Mouse (Mus musculus) stomach, embryonic 16.5 days (tissue): ENCODE data around the gene B4galnt4. TPM values are rescaled to one million over a fixed set of nuclear protein-coding genes. Genes with fewer than 3 reads are reported as not detected.
A peak's percentile ranks its signal among the peaks of the same experiment; 100 is the strongest.

ENCODE experiments used
- ATAC-seq: fragments of 200-750 bp; cut with Nextera tagmentation; 2 replicates; pipeline ENCODE4 v1.8.0; 2017; ENCODE audit warnings: moderate number of reproducible peaks, moderate TSS enrichment; ENCODE audit not compliant: insufficient read depth, low FRiP score
- H3K27ac ChIP-seq: fragments of 300-500 bp; sonication (generic); 2 replicates; pipeline ENCODE4 v1.5.1; 2014; ENCODE audit warnings: low read length
- H3K27me3 ChIP-seq: fragments of 300-500 bp; sonication (generic); 2 replicates; pipeline ENCODE4 v1.6.1; 2014; ENCODE audit warnings: low read length, control low read depth, mixed read lengths; ENCODE audit not compliant: control insufficient read depth, insufficient read depth
- H3K36me3 ChIP-seq: fragments of 300-500 bp; sonication (generic); 2 replicates; pipeline ENCODE4 v1.6.1; 2014; ENCODE audit warnings: low read length; ENCODE audit not compliant: control insufficient read depth, insufficient read depth
- H3K4me1 ChIP-seq: fragments of 300-500 bp; sonication (generic); 2 replicates; pipeline ENCODE4 v1.6.1; 2014; ENCODE audit warnings: low read length, control low read depth, mixed read lengths; ENCODE audit not compliant: control insufficient read depth, insufficient read depth
- H3K4me2 ChIP-seq: fragments of 300-500 bp; sonication (generic); 2 replicates; pipeline ENCODE4 v1.6.1; 2014; ENCODE audit warnings: low read depth, low read length, mixed read lengths
- H3K4me3 ChIP-seq: fragments of 300-500 bp; sonication (generic); replicated peaks from 2 replicates; pipeline ENCODE4 v1.5.1; 2014; ENCODE audit warnings: mild to moderate bottlenecking, low read length
- H3K9ac ChIP-seq: fragments of 300-500 bp; sonication (generic); 2 replicates; pipeline ENCODE4 v1.6.1; 2014; ENCODE audit warnings: low read length
- H3K9me3 ChIP-seq: fragments of 300-500 bp; sonication (generic); replicated peaks from 2 replicates; pipeline ENCODE4 v1.6.1; 2016; ENCODE audit warnings: low read length, control low read depth; ENCODE audit not compliant: control insufficient read depth
- WGBS: fragments of 180-500 bp; shearing (Covaris S2); extraction: QIAGEN DNeasy Blood & Tissue Kit; methylation state at CpG from one replicate; pipeline ENCODE4 v1.1.7; 2014; 5-methylcytosine and 5-hydroxymethylcytosine counted together
- polyA plus RNA-seq: library from polyadenylated mRNA; unstranded; fragments of >200 nt; fragmentation: Nextera tagmentation; extraction: Ambion mirVana; gene quantifications from 2 replicates; pipeline ENCODE4 v1.2.1, GENCODE M21; 2015

Gene B4galnt4
- polyA plus RNA-seq, 1 experiment from 2014 or later: 5.1 TPM

- Histone ChIP-seq H3K27ac (peak overlapping the region; percentile 91), H3K36me3 (0 out of 2 replicates have a peak, but pooled peaks cover 4% of the 10 kb centered on the region), H3K9me3 (no peaks in the 10 kb centered on the region), H3K4me3 (peak overlapping the region; percentile 51), H3K9ac (peak overlapping the region; percentile 78), H3K4me2 (peak overlapping the region; percentile 50), H3K27me3 (no peaks in the 10 kb centered on the region), H3K4me1 (no peaks in the 10 kb centered on the region)
- 25% methylated on average over 34 of the region's 34 CpGs for WGBS
- ATAC-seq: peak; percentile 82
Observed at GRCm38 (mm10) chr7:141079481-141080449, 18.9 kb downstream of the B4galnt4 start.

GRCm38 (mm10) chr7:141087894-141088293 is 27.0 kb downstream of the B4galnt4 start:
- no peaks in the 10 kb centered on the region for H3K9me3 ChIP-seq
- peak overlapping the region; percentile 20; the same call in 1 of the 2 replicates for H3K9ac ChIP-seq
- no peak overlapping the region for H3K27ac ChIP-seq
- peaks cover 6% of the 10 kb centered on the region; the same call in 1 of the 2 replicates for H3K27me3 ChIP-seq
- WGBS: 26% methylated on average over 8 of the region's 8 CpGs
- H3K36me3 ChIP-seq: 0 out of 2 replicates have a peak, but pooled peaks cover 4% of the 10 kb centered on the region
- H3K4me1 ChIP-seq: peaks cover 9% of the 10 kb centered on the region
- H3K4me2 ChIP-seq: no peak overlapping the region
- no peak for ATAC-seq
- H3K4me3 ChIP-seq: no peak overlapping the region

DNA sequence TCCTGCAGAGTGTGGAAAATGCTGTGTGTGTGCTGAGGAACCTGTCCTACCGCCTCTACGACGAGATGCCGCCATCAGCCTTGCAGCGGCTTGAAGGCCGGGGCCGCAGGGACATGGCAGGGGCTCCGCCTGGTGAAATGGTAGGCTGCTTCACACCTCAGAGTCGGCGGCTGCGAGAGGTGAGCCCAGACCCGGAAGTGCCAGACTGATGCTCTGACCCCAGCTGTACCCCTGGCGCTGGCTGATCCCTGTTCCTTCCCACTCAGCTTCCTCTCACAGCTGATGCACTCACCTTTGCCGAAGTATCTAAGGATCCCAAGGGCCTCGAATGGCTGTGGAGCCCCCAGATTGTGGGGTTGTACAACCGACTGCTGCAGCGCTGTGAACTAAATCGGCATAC is 27.6 kb downstream of the B4galnt4 start:
- 12% methylated on average over 18 of the region's 18 CpGs for WGBS
- no peak for ATAC-seq
- H3K4me1 ChIP-seq: peaks cover 9% of the 10 kb centered on the region
- H3K9ac ChIP-seq: peak overlapping the region; percentile 20; the same call in 1 of the 2 replicates
- no peak overlapping the region for H3K27ac ChIP-seq
- no peaks in the 10 kb centered on the region for H3K36me3 ChIP-seq
- no peak overlapping the region for H3K4me3 ChIP-seq
- peaks cover 6% of the 10 kb centered on the region; the same call in 1 of the 2 replicates for H3K27me3 ChIP-seq
- H3K4me2 ChIP-seq: no peak overlapping the region
- no peaks in the 10 kb centered on the region for H3K9me3 ChIP-seq

DNA sequence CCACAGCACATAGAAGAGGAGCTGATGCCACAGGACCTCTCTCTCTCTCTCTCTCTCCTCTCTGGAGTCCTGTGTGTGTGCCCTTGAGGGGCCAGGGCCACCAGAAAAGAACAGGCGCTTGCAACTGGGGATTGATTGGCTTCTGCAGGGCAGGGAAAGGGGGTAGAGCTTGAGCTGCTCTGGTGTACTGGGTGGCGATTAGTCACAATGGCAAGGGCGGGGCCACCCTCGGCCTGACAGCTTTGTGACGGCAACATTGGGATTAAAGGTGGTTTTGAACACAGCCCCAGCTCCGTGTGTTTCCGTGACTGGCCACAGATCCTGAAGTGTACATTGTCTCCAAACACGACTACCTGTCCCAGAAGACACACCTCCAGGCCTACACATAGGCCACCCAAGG is 29.3 kb downstream of the B4galnt4 start:
- 51% methylated on average over 8 of the region's 8 CpGs for WGBS

GRCm38 (mm10) chr7:141092051-141092735 is 31.3 kb downstream of the B4galnt4 start:
- peak overlapping the region; percentile 24; the same call in 1 of the 2 replicates for H3K9ac ChIP-seq
- H3K27ac ChIP-seq: no peak overlapping the region
- 10% methylated on average over 37 of the region's 37 CpGs for WGBS

More for the DNA sequence above, 29.3 kb downstream of the B4galnt4 start:
- H3K9ac ChIP-seq: no peak overlapping the region
- no peak overlapping the region for H3K4me2 ChIP-seq
- peak overlapping the region; percentile 6; the same call in 1 of the 2 replicates for H3K27ac ChIP-seq
- no peaks in the 10 kb centered on the region for H3K9me3 ChIP-seq
- no peak overlapping the region for H3K4me3 ChIP-seq
- H3K4me1 ChIP-seq: peaks cover 9% of the 10 kb centered on the region
- ATAC-seq: peak; percentile 10; the same call in 1 of the 2 replicates
- H3K27me3 ChIP-seq: peaks cover 6% of the 10 kb centered on the region; the same call in 1 of the 2 replicates
- H3K36me3 ChIP-seq: no peaks in the 10 kb centered on the region

GRCm38 (mm10) chr7:141093950-141094349 is 33.0 kb downstream of the B4galnt4 start:
- Histone ChIP-seq H3K27me3 (no peaks in the 10 kb centered on the region; the same call in 1 of the 2 replicates), H3K27ac (no peak overlapping the region), H3K4me2 (no peak overlapping the region), H3K4me1 (peaks cover 6% of the 10 kb centered on the region), H3K36me3 (no peaks in the 10 kb centered on the region), H3K9me3 (no peaks in the 10 kb centered on the region), H3K4me3 (no peak overlapping the region), H3K9ac (no peak overlapping the region)
- ATAC-seq: no peak
- 76% methylated on average over 6 of the region's 6 CpGs for WGBS

More at GRCm38 (mm10) chr7:141092051-141092735, 31.3 kb downstream of the B4galnt4 start:
- Histone ChIP-seq H3K4me3 (peak overlapping the region; percentile 12; the same call in 1 of the 2 replicates), H3K4me1 (peaks cover 9% of the 10 kb centered on the region), H3K9me3 (no peaks in the 10 kb centered on the region), H3K27me3 (peaks cover 6% of the 10 kb centered on the region; the same call in 1 of the 2 replicates), H3K36me3 (no peaks in the 10 kb centered on the region), H3K4me2 (peak overlapping the region; percentile 51)
- peak; percentile 88; the same call in 1 of the 2 replicates for ATAC-seq

DNA sequence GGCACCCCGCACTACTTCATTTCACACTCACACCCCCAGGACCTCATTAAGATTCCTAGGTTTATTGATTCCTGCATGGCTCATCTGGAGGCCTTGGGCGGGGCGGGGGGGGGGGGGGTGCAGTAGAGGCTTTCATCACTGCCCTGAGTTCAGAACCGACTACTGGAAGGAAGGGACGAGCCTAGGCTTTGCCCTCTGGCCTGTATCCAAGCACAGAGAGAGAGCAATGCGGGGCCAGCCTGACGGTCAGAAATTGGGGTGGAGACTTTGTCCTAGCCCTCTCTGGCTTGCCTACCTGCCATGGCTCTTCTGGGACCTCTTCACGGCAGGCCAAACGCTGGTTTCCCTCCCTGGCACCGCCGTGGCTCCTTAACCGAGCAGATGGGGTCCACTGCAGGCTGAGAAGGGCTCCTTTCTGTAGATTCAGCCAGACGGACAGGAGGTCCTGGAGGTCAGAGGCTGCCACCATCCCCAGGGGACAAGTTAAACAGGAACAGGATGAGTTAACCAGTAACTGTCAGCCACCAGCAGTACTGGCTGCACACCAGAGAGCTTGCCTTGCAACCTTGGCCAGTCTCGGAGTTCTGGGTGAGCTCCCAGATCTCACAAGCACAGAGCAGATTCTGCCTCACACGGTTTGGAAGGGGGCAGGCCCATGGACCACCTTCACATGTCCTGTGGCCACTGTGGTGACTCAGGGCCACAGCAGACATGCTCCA is 33.7 kb downstream of the B4galnt4 start:
- Histone ChIP-seq H3K27ac (no peak overlapping the region), H3K4me2 (no peak overlapping the region)
- no peak for ATAC-seq

GRCm38 (mm10) chr7:141096021-141096420 is 35.1 kb downstream of the B4galnt4 start:
- H3K27me3 ChIP-seq: no peaks in the 10 kb centered on the region; the same call in 1 of the 2 replicates
- no peaks in the 10 kb centered on the region for H3K9me3 ChIP-seq
- no peak overlapping the region for H3K4me3 ChIP-seq
- ATAC-seq: no peak
- H3K36me3 ChIP-seq: no peaks in the 10 kb centered on the region
- H3K4me1 ChIP-seq: peaks cover 6% of the 10 kb centered on the region
- 0 out of 2 replicates have a peak overlapping the region, but pooled peaks have one; percentile 14 for H3K4me2 ChIP-seq
- H3K9ac ChIP-seq: no peak overlapping the region
- H3K27ac ChIP-seq: no peak overlapping the region; the same call in 1 of the 2 replicates
- WGBS: 80% methylated on average over 6 of the region's 6 CpGs

More for the DNA sequence above, 33.7 kb downstream of the B4galnt4 start:
- H3K9ac ChIP-seq: no peak overlapping the region
- no peaks in the 10 kb centered on the region for H3K36me3 ChIP-seq
- H3K4me3 ChIP-seq: no peak overlapping the region
- H3K4me1 ChIP-seq: peaks cover 6% of the 10 kb centered on the region
- no peaks in the 10 kb centered on the region; the same call in 1 of the 2 replicates for H3K27me3 ChIP-seq
- H3K9me3 ChIP-seq: no peaks in the 10 kb centered on the region
- 62% methylated on average over 15 of the region's 15 CpGs for WGBS
